Mouse (Mus musculus) embryonic facial prominence, embryonic 11.5 days (tissue): Measurements from ENCODE around the gene Havcr2. TPM values are rescaled to one million over a fixed set of nuclear protein-coding genes. Genes with fewer than 3 reads are reported as not detected.

Source experiments
- ATAC-seq: fragments of 200-750 bp; cut with Nextera tagmentation; replicated peaks from 2 replicates; pipeline ENCODE4 v1.8.0; 2017; ENCODE audit warnings: low read depth; ENCODE audit not compliant: insufficient number of reproducible peaks, low FRiP score, low TSS enrichment
- DNase-seq: peaks from one replicate; pipeline ENCODE4 v3.0.0-alpha.2; 2015; ENCODE audit warnings: low spot score
- H3K27ac ChIP-seq: fragments of 300-500 bp; sonication (generic); replicated peaks from 2 replicates; pipeline ENCODE4 v1.5.1; 2014; ENCODE audit warnings: mild to moderate bottlenecking, low read depth, low read length, control low read depth
- H3K27me3 ChIP-seq: fragments of 300-500 bp; sonication (generic); 2 replicates; pipeline ENCODE4 v1.6.1; 2014; ENCODE audit warnings: mild to moderate bottlenecking, low read length, moderate library complexity, mixed read lengths; ENCODE audit not compliant: control insufficient read depth, insufficient read depth
- H3K36me3 ChIP-seq: fragments of 300-500 bp; sonication (generic); replicated peaks from 2 replicates; pipeline ENCODE4 v1.6.1; 2014; ENCODE audit warnings: low read depth, mild to moderate bottlenecking, low read length, moderate library complexity, mixed read lengths; ENCODE audit not compliant: control insufficient read depth, insufficient read depth
- H3K4me1 ChIP-seq: fragments of 300-500 bp; sonication (generic); 2 replicates; pipeline ENCODE4 v1.6.1; 2014; ENCODE audit warnings: low read length, mixed read lengths; ENCODE audit not compliant: control insufficient read depth, insufficient read depth
- H3K4me2 ChIP-seq: fragments of 300-500 bp; sonication (generic); 2 replicates; pipeline ENCODE4 v1.6.1; 2014; ENCODE audit warnings: low read depth, mild to moderate bottlenecking, control low read depth, low read length, moderate library complexity
- H3K4me3 ChIP-seq: fragments of 300-500 bp; sonication (generic); 2 replicates; pipeline ENCODE4 v1.5.1; 2014; ENCODE audit warnings: low read depth, low read length, control low read depth
- H3K9ac ChIP-seq: fragments of 300-500 bp; sonication (generic); replicated peaks from 2 replicates; pipeline ENCODE4 v1.6.1; 2014; ENCODE audit warnings: mild to moderate bottlenecking, control low read depth, low read length
- H3K9me3 ChIP-seq: fragments of 300-500 bp; sonication (generic); replicated peaks from 2 replicates; pipeline ENCODE4 v1.6.1; 2016; ENCODE audit warnings: mild to moderate bottlenecking, low read length, inconsistent platforms, mixed read lengths; ENCODE audit not compliant: control insufficient read depth
- WGBS: fragments of 180-500 bp; shearing (Covaris S2); extraction: QIAGEN DNeasy Blood & Tissue Kit; methylation state at CpG from one replicate; pipeline ENCODE4 v1.1.7; 2014; 5-methylcytosine and 5-hydroxymethylcytosine counted together
- polyA plus RNA-seq: library from polyadenylated mRNA; unstranded; fragments of >200 nt; fragmentation: Nextera tagmentation; extraction: Ambion mirVana; gene quantifications from 2 replicates; pipeline ENCODE4 v1.2.1, GENCODE M21; 2014

The Havcr2 gene
- polyA plus RNA-seq, 1 experiment from 2014 or later, result not detected

GRCm38 (mm10) chr11:46430123-46430522 lies 24.6 kb upstream of the Havcr2 start:
- H3K4me1 ChIP-seq, result no peaks in the 10 kb centered on the region
- no peaks in the 10 kb centered on the region for H3K9me3 ChIP-seq
- no peak overlapping the region for H3K9ac ChIP-seq
- H3K4me3 ChIP-seq, result no peak overlapping the region
- no peak overlapping the region for H3K4me2 ChIP-seq
- H3K27ac ChIP-seq, result no peak overlapping the region
- DNase-seq, result no peak
- no peaks in the 10 kb centered on the region for H3K27me3 ChIP-seq
- WGBS, result 88% methylated on average over 2 of the region's 2 CpGs
- H3K36me3 ChIP-seq, result no peaks in the 10 kb centered on the region
- no peak for ATAC-seq

GRCm38 (mm10) chr11:46431129-46431528 lies 23.6 kb upstream of the Havcr2 start:
- no peak overlapping the region for H3K9ac ChIP-seq
- no peak overlapping the region for H3K4me3 ChIP-seq
- no peaks in the 10 kb centered on the region for H3K36me3 ChIP-seq
- peak; percentile 88 for DNase-seq
- H3K27me3 ChIP-seq, result no peaks in the 10 kb centered on the region
- no peaks in the 10 kb centered on the region for H3K9me3 ChIP-seq
- peak; percentile 72; the same call in 1 of the 2 replicates for ATAC-seq
- no peak overlapping the region for H3K27ac ChIP-seq
- H3K4me1 ChIP-seq, result no peaks in the 10 kb centered on the region
- 23% methylated on average over 3 of the region's 3 CpGs for WGBS
- H3K4me2 ChIP-seq, result no peak overlapping the region

GRCm38 (mm10) chr11:46435363-46435762 lies 19.4 kb upstream of the Havcr2 start:
- H3K27me3 ChIP-seq, result no peaks in the 10 kb centered on the region
- H3K4me3 ChIP-seq, result no peak overlapping the region
- H3K4me1 ChIP-seq, result no peaks in the 10 kb centered on the region
- no peak for ATAC-seq
- H3K9ac ChIP-seq, result no peak overlapping the region
- H3K9me3 ChIP-seq, result no peaks in the 10 kb centered on the region
- no peak for DNase-seq
- no peak overlapping the region for H3K4me2 ChIP-seq
- no peak overlapping the region for H3K27ac ChIP-seq
- H3K36me3 ChIP-seq, result no peaks in the 10 kb centered on the region

- WGBS, result under 1% methylated on average over 59 of the region's 59 CpGs
- H3K4me1 ChIP-seq, result no peaks in the 10 kb centered on the region
Observed at GRCm38 (mm10) chr11:46436760-46437458, 17.8 kb upstream of the Havcr2 start, which contains the start of gene Med7. Gene Med7 (plus strand): TSS chr11:46436925.

GRCm38 (mm10) chr11:46437459-46438000 lies 17.2 kb upstream of the Havcr2 start:
- DNase-seq, result peak; percentile 77
- H3K27me3 ChIP-seq, result no peaks in the 10 kb centered on the region
- H3K27ac ChIP-seq, result no peak overlapping the region
- H3K9ac ChIP-seq, result peak overlapping the region; percentile 90
- H3K4me3 ChIP-seq, result peak overlapping the region; percentile 91
- H3K4me1 ChIP-seq, result no peaks in the 10 kb centered on the region
- ATAC-seq, result no peak
- under 1% methylated on average over 23 of the region's 23 CpGs for WGBS
- H3K9me3 ChIP-seq, result no peaks in the 10 kb centered on the region
- H3K36me3 ChIP-seq, result no peaks in the 10 kb centered on the region
- peak overlapping the region; percentile 78 for H3K4me2 ChIP-seq

More at GRCm38 (mm10) chr11:46436760-46437458, 17.8 kb upstream of the Havcr2 start, which contains the start of gene Med7:
- Histone ChIP-seq H3K36me3 (no peaks in the 10 kb centered on the region), H3K4me2 (peak within 1 kb of the TSS; percentile 78), H3K9me3 (no peaks in the 10 kb centered on the region), H3K27ac (peak within 1 kb of the TSS; percentile 81), H3K4me3 (peak within 1 kb of the TSS; percentile 91), H3K27me3 (no peaks in the 10 kb centered on the region), H3K9ac (peak within 1 kb of the TSS; percentile 90)
- peak; percentile 99 for ATAC-seq
- DNase-seq, result peak; percentile 98

- no peaks in the 10 kb centered on the region for H3K36me3 ChIP-seq
- WGBS, result 95% methylated on average over 5 of the region's 5 CpGs
- no peak overlapping the region for H3K9ac ChIP-seq
Observed at GRCm38 (mm10) chr11:46439005-46439543, 15.7 kb upstream of the Havcr2 start.

GRCm38 (mm10) chr11:46441774-46442173 lies 13.0 kb upstream of the Havcr2 start:
- H3K4me1 ChIP-seq, result no peaks in the 10 kb centered on the region
- no peaks in the 10 kb centered on the region for H3K9me3 ChIP-seq
- no peak for DNase-seq
- no peak overlapping the region for H3K4me2 ChIP-seq
- no peaks in the 10 kb centered on the region for H3K27me3 ChIP-seq
- no peak for ATAC-seq
- H3K4me3 ChIP-seq, result no peak overlapping the region
- WGBS, result 97% methylated on average over 1 of the region's 1 CpGs
- H3K9ac ChIP-seq, result no peak overlapping the region
- no peak overlapping the region for H3K27ac ChIP-seq
- H3K36me3 ChIP-seq, result no peaks in the 10 kb centered on the region

More at GRCm38 (mm10) chr11:46439005-46439543, 15.7 kb upstream of the Havcr2 start:
- no peak overlapping the region for H3K27ac ChIP-seq
- H3K27me3 ChIP-seq, result no peaks in the 10 kb centered on the region
- H3K9me3 ChIP-seq, result no peaks in the 10 kb centered on the region
- H3K4me1 ChIP-seq, result no peaks in the 10 kb centered on the region
- ATAC-seq (no peak), DNase-seq (no peak)
- H3K4me3 ChIP-seq, result no peak overlapping the region
- H3K4me2 ChIP-seq, result no peak overlapping the region

- Histone ChIP-seq H3K4me2 (no peak overlapping the region), H3K36me3 (no peaks in the 10 kb centered on the region), H3K4me1 (no peaks in the 10 kb centered on the region), H3K27me3 (no peaks in the 10 kb centered on the region), H3K27ac (no peak overlapping the region), H3K9me3 (no peaks in the 10 kb centered on the region), H3K9ac (no peak overlapping the region), H3K4me3 (no peak overlapping the region)
- no peak for ATAC-seq
- 86% methylated on average over 1 of the region's 1 CpGs for WGBS
- no peak for DNase-seq
Observed at GRCm38 (mm10) chr11:46443152-46443551, 11.6 kb upstream of the Havcr2 start.
